Mouse (Mus musculus) retina, embryonic 14.5 days (tissue): ENCODE results near the gene Bod1.
A peak's percentile ranks its signal among the peaks of the same experiment; 100 is the strongest.

ENCODE experiments used
- DNase-seq: peaks from one replicate; pipeline ENCODE4 v3.0.0-alpha.2; 2015; ENCODE audit warnings: low spot score

Gene Bod1

GRCm38 (mm10) chr11:31669172-31669869, 2.4 kb downstream of the Bod1 start:
- DNase-seq = no peak

DNA sequence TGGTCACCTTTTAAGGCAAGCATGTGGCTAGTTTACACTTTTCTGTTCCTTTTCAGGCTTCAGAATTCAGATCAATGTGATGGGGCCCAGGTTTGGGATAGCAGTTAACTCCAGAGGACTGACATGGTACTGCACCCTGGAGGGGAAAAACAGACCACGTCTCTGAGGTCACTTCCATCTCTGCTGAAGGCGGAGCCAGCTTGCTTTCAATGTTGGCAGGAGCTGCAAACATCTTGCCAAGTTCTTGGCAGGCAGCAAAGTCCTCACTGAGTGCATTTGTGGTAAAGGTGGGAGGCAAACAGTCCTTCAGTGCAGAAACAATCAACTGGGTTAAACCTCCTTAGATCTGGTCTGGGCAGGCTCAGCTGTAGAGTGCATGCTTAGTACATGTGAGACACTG, 7.5 kb downstream of the Bod1 start:
- no peak for DNase-seq

DNA sequence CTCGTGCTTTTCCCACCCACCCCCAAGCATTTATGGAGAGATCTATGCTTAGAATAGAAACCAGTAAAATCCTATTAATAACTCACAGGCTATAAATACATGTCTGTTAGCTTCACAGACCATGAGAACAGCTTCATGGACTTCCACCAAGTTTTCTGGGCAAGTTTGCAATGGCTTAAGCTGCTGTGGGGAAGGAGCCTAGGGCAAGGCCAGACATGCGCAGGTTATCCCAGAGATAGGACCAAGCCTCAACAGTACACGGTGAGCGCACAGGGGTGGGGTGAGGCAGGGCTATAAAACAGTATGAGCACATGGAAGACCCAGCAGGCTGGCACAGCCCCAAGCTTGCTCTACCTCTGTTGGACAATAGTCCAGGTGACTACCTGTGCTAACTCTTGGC, 8.2 kb downstream of the Bod1 start:
- no peak for DNase-seq

- no peak for DNase-seq
Measured at GRCm38 (mm10) chr11:31662872-31663446, 8.7 kb downstream of the Bod1 start.

- DNase-seq = no peak
Measured at GRCm38 (mm10) chr11:31662214-31662613, 9.5 kb downstream of the Bod1 start.

- no peak for DNase-seq
Measured at GRCm38 (mm10) chr11:31657806-31658175, 13.9 kb downstream of the Bod1 start.

- no peak for DNase-seq
Measured at GRCm38 (mm10) chr11:31657168-31657805, 14.4 kb downstream of the Bod1 start.

DNA sequence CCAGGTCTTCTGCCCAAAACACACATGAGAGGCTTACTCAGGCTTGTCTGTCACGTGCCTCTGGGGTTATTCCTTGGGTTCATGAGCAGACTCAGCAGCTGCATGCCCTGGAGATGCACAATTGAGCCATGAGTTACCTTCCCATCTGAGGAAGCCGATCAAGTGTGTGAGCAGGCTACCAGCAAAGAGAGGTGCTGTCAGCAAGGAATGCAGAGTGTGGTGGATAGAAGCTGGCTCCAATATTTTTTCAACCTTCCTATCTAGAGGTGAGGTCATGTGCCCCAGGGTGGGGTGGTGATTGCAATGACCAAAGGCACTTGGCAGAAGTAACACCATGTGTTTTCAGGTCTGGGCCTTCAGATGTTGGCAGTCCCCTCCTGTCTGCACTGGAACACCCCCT, 22.2 kb downstream of the Bod1 start:
- DNase-seq = no peak

- no peak for DNase-seq
Measured at GRCm38 (mm10) chr11:31647268-31647667, 24.4 kb downstream of the Bod1 start.

DNA sequence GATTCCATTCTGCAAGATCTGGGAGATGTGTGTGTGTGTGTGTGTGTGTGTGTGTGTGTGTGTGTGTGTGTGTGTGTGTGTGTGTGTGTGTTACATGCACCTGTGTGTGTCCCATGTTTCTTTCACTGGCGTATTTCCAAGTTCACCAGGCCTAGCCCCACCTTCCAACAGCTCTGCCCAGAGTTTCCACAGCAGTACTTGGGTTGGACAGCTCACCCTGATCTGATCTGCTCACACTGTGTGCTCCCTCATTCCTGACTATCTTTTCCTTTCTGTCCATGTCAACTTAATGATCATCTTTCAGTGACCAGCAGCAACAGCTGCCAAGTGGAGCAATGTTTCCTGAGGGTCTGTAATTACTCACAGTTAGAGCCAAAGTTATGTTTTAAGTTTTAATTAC, 25.1 kb downstream of the Bod1 start:
- no peak for DNase-seq

- no peak for DNase-seq
Measured at GRCm38 (mm10) chr11:31643120-31643519, 28.6 kb downstream of the Bod1 start.

- DNase-seq = peak; percentile 8
Measured at GRCm38 (mm10) chr11:31641066-31641810, 30.4 kb downstream of the Bod1 start.

- no peak for DNase-seq
Measured at GRCm38 (mm10) chr11:31640187-31640586, 31.5 kb downstream of the Bod1 start.

DNA sequence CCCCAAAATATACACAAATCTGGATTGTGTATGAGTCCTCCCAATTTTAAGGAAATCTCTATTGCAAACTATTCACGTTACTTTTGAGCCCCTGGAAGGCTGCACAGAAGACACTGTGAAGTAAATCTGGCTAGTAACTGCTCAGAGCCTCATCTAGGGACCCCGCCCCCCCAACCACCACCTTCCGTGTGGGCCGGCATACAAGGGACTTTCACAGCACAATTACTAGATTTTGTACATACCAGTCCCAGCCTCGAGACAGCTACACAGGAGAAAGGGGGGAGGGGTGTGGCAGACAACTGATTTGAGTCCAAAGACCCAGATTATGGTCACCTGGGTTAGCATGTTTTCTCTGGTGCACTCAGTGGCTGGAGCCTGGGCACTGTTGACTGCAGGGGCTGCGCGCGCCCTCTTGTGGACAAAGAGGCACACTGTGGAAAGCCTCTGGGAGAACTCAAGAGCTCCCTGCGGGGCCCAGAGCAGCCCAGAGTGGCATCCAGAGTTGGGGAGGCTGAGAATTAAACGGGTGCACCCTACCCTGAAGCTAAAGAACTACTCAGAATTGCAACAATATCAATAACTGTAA, 33.8 kb downstream of the Bod1 start:
- DNase-seq = peak; percentile 89

- DNase-seq = no peak
Measured at GRCm38 (mm10) chr11:31628700-31629099, 43.0 kb downstream of the Bod1 start.

DNA sequence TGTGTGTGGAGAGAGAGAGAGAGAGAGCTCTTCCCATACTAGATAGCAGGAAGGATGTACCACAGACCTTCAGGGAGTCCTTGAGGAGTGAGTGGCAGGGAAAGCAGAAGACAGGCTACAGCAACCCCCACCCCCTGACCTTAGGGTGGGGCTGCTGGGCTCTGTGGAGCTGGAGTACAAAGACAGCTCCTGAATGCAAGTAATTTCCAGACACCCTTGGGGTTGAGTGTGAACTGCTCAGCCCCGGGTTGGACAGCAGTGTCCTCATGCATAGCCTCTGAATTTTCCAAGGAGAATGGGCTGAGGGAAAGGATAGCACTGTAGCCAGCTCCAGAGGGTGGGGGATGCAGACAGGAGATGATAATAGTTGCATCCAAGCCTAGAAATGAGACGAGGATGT, 50.9 kb downstream of the Bod1 start:
- no peak for DNase-seq

DNA sequence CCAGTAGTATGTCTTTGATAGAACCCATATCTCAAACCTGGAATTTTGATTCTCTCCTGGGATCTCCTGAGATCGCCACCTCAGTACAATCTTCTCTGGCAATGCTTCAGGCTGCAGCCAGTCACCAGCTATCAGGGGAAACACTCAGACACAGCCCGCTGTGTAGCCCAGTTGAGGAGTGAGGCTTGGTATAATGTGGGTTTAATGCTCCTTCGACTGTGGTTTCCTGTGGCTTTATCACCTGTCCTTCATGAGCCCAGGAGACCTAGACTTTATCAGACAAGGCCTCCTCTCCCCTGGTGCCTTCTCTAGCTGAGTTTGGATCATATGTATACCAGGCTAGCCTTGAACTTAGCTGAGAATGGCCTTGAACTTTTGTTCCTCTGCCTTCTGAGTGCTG, 53.9 kb downstream of the Bod1 start:
- DNase-seq = no peak

GRCm38 (mm10) chr11:31617236-31617635, 54.4 kb downstream of the Bod1 start:
- no peak for DNase-seq

- no peak for DNase-seq
Measured at GRCm38 (mm10) chr11:31616722-31617121, 55.0 kb downstream of the Bod1 start.
